Mouse (Mus musculus): Measurements from ENCODE around the gene Fcnb.

GRCm38 (mm10) chr2:28089095-28089494, 4.4 kb upstream of the Fcnb start:
- TF ChIP-seq CTCF (IDR thresholded peaks at IDR 0.05; ENCODE audit: low read depth, low read length) (no peak), GATA1 (IDR thresholded peaks at IDR 0.05; ENCODE audit: borderline replicate concordance, low read length) (no peak), TAL1 (conservative IDR thresholded peaks at IDR 0.05; ENCODE audit: low read depth, low read length) (no peak)

Measured in G1E (cell line).